Mouse (Mus musculus) thymus, postnatal 4 days (tissue): Measurements from ENCODE around the gene Drg2.
"Not testable (repeated sequence)": the region's sequence is repeated elsewhere in the genome, so short reads cannot be mapped to it uniquely, and the experiment has no call there.

Source experiments
- DNase-seq: peaks from one replicate; pipeline ENCODE4 v3.0.0; 2021

The Drg2 gene

DNA sequence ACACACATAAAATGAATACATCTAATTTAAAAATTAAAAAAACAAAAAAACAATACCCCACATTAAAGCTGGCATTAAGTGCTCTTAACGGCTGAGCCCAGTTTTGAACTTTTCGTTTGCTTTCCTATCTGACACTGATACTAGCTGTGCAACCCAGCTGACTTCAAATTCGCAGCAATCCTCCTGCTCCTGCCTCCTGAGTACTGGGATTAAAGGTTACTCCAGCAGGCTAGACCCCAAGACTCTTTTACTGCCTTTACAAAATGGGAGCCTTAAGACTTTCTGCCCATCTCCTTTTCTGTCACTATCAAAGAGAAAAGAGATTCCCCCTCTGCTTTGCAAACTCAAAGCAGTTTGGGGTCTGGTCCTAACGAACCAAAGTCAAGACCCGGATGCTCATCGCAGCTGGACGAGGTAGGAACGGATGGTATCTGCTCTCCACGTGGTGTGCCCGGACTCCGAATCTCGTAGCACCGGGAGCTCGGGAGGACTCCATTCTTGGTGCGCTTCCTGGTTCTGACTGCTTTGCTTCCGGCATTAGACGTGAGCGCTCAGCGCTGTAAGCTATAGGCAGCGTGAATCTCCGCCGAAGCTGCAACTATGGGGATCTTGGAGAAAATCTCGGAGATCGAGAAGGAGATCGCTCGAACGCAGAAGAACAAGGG is at the start of gene Drg2:
Drg2 (plus strand) TSS at position 512 of the 665 bp plus-strand sequence.
- DNase-seq, result peak; percentile 92

DNA sequence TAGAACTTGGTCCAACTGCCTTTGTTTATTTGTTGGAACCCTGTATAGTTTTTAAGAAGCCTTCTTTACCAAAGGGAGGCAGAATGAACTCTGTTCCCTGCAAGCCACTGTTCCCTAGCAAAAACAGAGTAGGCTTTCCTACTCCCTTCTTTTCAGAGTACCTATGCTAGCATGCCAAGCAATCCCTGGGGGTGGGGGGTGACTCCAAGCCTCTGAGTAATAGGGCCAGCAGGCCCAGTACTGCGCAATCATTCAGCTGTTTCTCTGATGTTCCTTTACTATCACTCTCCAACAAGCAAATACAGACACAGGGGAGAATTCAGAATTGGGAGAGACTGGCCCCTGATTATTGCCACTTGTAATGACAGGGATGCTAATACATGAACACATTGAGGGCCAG is 47.8 kb upstream of the Drg2 start:
- no peak for DNase-seq

DNA sequence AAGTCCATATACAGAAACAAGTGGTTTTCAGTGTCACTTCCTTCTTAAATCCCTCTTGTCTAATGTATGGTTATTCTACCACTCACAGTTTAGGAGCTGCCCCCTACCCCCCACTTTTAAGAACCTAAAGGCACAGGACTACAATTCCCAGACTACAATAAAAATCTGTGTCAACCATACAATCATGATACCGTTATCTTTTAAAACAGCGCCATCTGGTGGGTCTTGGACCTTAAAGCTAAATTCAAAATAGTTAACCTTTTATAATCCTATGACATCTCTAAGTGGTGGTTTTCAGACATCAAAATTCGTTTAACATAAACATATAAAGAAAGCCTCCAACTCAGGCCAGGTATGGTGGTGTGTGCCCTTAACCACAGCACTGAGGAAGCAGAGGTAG is 42.2 kb upstream of the Drg2 start:
- DNase-seq, result peak; percentile 82

DNA sequence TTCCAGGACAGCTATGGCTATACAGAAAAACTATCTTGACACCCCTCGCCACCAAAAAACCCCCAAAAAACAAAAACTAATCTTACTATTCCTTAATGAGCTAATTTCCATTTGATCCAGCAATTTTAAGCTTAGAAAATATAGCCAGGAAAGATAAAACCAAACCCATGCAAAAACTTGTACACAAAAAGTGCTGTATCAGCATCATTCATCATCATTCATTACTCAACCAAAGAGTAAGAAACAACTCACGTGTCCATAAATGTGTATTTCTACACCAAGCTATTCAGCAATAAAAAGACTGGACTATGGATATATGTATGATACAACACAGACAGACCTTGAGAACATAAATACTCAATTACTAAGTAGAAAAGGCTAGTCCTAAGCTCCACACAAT is 41.5 kb upstream of the Drg2 start:
- no peak for DNase-seq

DNA sequence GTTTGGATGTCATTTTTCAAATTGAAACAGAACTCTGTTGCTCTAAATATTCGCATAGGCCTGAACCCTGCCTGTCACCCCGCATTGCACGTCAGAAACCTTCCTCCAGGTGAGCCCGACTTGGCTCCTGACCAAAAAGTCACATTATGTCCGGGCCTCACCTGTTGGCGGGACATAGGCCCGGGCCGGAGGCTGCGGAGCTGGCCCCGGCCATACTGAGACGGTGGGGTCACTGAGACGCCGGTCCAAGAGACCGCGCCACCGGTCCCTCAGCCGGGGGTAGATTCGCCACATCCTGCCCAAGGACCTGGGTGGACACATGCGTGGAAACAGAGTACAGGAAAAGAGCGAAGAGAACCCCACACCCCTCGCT is 37.8 kb upstream of the Drg2 start:
- no peak for DNase-seq

DNA sequence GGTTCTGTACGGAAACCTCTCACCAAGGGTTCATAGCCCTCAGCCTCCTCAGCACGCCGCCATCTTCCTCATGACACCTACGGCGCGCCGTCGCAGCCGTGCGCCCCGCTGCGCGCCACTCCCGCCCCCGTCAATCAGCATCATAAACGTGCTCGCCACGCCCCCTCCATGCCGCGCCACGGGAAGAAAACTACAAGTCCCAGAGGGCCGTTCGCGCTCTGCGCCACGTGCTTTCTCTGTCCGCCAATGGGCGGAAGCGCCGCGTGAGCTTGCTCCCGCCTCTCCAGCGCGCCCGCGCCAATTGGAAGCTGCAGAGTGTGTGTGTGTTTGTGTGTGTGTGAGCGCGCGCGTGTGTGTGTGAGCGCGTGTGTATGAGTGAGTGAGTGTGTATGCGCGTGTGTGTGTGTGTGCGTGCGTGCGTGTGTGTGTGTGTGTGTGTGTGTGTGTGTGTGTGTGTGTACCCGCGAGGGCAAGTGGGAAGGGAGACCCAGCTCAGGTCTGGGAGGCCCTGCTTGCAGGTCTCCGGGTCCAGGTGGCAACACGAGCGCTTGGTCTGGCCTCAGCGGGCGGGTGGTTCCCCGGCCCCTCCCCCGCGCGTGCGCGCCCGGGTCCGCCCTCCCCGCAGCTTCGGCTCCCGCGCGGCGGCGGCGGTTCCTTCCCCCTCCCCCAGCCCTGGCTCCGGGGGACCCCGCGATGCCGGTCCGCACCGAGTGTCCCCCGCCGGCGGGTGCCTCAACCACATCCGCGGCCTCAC is 37.3 kb upstream of the Drg2 start, which contains the start of gene Gid4:
Gid4 (plus strand) TSS at position 183 of the 754 bp plus-strand sequence.
- peak; percentile 99 for DNase-seq

DNA sequence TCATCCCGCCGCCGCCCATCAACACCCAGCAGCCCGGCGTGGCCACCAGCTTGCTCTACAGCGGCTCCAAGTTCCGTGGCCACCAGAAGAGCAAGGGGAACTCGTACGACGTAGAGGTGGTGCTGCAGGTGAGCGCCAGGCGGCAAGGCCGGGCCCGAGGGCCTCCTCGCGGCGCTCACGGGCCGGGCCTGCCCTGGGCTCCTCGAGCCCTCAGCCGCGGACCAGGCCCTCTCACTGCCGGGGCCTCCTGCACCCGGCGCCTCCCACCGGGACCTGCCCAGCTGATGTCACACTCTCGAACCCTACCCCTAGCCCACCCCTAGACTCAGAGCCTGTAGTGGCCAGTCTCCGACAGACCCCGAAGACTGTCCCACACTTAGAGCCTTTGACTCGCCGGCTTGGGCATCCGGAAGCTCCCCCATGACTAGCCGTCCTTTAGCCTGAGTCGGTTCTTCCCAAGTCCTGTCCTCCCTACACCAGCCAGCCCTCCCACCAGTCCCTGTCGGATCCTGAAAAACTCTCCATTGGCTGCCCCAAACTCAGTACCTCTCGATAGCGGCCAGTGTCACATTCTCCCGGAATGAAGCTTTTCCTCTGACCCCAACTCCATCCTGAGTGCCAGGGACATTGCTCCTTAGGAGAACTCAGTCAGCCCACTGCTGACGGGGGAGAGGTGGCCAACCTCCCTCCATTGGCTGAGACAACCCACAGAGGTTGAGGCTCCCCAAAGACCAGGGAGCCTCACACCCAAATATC is 36.5 kb upstream of the Drg2 start, which contains the start of gene Atpaf2:
Atpaf2 (minus strand) TSS at position 741 of the 756 bp plus-strand sequence.
- DNase-seq, result peak; percentile 46

DNA sequence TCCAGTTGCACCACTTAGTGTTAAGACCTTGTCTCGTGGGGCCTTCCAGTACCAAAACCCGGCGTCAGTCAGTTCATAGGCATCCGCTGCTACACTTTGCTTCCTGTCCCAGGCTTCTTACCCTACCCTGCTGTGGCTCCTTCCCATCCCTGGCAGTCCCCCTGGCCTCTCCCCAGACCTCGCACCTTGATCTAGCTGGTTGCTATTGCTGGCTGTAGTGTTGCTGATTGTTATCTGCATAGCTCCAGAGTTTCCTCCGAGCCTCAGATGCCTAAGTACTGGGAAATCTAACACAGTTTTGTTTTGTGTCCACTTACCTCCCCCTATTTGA is 36.0 kb upstream of the Drg2 start:
- no peak for DNase-seq

DNA sequence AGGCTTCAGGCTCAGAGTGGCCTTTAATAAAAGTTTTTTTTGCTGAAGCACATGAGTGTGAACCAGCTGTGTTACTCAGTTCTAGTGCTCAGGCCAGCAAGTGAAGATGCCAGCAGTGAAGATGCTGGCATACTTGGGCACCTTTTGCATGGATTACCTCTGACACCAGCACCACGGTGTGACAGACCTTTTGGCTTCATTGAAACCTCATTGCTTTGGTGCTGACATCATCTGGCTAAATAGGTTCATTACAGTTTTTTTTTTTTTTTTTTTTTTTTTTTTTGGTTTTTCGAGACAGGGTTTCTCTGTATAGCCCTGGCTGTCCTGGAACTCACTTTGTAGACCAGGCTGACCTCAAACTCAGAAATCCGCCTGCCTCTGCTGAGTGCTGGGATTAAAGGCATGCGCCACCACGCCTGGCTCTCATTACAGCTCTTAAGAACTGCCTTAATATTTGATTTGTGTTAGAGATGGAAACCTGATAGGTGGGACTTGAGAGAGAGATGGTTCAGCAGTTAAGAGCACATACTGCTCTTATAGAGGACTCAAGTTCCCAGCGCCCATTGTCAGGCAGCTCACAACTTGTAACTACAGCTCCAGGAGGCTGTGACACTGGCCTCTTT is 32.2 kb upstream of the Drg2 start:
- DNase-seq, result no peak

DNA sequence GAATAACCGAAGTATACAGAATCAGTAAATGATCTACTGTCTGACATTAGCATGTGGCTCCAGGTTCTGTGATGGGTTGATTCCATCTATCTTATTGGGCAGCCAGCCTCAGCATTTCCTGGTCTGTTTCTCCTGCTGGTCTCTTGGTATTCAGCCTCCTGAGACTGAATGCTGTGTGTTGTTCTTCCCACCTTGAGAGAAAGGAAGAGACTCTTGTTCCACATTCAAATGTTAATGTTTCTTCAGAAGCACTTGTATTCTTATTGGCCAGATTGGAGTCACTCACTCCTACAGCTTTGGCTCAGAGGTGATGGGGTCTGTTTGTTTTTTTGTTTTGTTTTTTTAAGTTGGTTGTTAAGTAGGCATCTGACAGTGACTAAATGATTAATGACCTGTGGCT is 31.4 kb upstream of the Drg2 start:
- DNase-seq, result no peak

DNA sequence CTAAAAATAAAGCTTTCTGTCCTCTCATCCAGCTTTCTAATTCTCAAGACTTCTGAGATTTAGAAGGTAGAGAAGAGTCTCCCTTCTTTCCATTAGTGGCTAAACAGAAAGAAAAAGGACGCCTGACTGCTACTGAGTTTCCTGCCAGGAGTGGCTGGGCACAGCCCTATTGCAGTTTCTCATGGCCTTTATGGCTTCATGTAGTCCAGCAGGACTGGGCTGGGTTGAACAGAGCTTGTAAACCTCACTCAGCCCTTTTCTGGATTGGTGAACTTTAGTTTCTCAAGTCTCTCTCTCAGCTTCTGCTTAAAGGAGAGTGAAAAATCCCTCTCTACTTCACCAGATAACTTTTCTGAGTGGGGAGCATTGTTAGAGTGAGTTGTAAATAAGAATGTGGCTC is 28.0 kb upstream of the Drg2 start:
- no peak for DNase-seq

DNA sequence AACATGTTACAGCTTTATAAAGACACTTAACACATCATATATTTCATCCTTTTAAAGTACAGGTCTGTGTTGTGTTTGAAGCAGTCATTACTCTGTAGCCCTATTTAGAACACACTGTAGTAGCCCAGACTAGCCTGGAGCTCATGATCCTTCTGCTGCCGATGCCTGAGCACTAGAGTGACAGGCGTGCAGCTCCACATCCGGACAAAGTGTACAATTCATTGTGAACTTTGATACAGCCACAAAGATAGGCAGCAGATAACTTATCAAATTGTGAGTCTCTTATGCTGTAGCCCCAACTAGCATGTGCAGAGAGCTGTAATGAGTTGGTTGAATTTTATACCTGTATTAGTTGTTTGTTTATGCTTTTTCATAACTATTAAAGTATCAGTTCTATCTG is 26.8 kb upstream of the Drg2 start:
- DNase-seq, result no peak

DNA sequence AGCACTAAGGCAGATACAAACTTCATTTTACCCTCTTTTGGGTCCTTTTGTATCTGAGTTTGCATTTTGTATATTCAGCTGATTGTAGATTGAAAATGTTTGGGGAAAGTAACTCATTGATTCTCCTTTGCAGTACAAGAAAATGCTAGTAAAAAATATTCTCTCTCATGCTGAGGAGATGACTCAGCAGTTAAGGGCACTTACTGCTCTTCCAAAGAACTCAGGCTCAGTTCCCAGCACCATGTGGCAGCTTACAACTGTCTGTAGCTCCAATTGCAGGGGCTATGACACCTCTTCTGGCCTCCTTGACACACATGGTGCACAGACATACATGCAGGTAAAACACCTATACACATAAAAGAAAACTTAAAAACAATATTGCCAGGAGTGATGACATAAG is 20.9 kb upstream of the Drg2 start:
- no peak for DNase-seq

DNA sequence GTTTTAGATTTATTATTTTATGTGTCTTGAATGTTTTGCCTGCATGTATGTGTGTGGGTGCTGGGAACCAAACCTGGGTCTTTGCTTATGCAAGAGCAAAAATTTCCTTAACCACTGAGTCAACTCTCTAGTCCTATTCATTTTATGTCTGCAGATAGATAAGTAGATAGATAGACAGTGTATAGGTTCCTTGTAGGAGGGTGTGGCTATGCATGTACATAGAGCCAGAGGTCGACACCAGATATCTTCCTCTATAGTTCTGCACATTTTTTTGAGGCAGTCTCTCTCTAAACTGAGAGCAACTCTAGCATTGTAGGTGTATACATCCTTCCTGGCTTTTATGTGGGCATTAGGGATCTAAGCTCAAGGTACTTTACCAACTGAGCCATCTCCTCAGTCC is 19.3 kb upstream of the Drg2 start:
- DNase-seq, result no peak

DNA sequence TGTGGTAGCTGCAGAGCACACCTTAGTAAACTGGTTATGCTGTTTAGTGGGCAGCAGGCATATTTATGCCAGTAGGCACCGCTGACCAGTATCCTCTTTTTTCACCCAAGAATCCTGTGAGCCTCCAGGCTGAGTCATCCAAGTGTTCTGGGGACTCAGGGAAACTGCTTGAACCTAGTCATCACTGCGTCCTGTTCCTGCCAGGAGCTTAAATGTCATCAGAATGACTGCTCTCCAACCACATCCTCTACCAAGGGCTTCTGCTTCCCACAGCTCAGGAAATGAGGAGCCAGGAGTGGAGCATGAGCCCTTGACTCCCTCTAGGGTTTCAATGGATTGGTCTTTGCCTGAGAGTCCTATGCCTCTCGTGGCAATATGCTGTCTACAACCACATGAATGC is 17.8 kb upstream of the Drg2 start:
- DNase-seq, result no peak

DNA sequence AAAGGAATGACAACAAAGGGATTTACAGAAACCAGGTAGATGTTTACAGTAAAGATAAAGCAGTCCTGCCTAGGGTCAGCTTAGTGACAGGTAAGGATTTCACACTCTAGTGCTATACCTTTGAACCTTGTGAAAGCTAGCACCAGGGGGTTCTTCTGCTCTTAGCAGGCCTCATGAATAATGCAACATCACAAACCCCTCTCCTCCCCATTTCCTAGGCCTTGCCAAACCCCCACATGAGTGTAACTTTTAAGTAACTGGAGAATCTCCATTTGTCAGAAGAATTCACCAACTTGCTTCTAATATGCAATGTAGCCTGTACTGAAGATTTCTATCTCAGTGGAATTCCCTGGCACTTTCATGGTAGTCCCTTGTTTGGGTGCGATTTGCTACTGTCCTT is 14.8 kb upstream of the Drg2 start:
- DNase-seq, result not testable (repeated sequence)

DNA sequence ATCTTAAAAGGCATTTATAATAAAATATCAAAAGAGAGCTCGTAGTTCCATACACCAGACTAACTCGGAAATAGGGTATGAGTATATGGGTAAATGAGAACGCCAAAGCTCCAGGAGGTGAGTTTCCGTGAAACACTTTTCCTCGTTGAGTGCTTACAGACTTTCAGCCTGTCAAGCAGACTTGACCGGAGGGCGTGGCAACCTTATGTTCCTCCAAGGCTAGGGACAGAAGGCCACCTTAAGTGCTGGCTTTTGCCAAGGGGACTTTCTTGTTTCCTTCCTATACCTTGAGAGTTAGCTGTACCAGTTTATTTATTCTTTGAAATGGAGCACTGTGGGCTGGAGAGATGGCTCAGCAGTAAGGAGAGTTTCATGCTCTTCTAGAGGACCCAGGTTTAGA is 14.2 kb upstream of the Drg2 start:
- no peak for DNase-seq

DNA sequence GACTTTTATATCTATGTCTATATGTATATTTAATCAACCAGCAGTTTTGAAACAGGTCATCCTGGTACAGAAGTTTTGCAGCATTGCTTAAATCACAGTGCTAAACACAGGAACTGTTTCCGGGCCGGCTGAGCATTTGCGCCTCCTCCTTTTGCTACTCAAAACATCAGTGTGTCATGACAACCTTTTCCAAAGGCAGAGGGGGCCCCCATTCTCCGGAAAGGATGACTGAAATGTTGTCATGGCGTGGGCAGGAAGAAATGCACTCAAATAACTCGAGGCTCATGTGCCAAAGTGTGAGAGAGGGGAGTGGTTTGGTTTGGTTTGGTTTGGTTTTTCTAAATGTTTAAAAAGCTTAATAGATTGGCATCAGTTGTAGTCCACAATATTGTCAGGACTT is 11.5 kb upstream of the Drg2 start:
- no peak for DNase-seq

DNA sequence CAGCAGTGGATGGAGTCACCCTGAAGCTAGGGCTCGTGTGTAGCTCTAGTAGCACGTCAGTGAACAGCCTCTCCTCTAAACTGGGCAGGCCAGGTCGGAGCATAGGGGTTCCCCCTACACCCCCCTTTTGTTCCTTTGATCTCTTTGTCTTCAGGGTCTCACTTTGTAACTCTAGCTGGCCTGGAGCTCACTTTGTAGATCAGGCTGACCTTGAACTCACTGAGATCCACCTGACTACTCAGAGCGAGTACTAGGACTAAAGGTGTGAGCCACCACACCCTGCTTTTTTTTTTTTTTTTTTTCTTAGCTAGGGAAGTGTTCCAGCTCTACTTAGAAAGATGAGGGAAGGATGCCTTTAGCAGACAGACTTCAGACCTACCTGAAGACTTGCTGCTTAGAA is 10.4 kb upstream of the Drg2 start:
- no peak for DNase-seq

DNA sequence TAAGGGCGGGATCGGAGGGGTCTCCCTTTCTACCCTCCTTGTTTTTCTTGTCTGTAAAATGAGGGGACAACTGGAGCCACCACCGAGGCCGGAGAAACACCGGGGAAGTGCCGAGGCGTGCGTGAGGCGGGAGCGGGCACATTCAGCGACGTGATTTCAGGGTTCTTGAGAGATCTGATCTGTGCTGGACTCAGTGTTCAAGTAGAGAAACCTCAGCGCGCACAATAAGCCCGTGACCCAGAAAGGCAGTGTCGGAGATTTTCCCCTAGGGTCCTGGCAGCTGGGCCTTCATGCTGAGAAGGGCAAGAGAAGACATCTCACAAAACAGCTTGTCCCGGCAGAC is 325 bp downstream of the Drg2 start:
- DNase-seq, result no peak

DNA sequence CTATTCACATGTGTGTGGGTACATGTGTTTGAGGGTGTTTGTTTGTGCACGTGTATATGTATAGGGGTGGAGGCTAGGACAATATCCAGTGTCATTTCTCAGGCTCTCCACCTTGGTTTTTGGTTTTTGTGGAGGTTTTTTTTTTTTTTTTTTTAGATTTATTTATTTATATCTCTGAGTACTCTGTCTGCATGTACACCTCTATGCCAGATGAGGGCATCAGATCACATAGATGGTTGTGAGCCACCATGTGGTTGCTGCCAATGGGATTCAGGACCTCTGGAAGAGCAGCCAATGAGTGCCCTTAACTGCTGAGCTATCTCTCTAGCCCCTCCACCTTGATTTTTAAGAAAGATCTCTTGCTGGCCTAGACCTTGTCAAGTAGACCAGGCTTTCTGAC is 3.6 kb downstream of the Drg2 start:
- no peak for DNase-seq

DNA sequence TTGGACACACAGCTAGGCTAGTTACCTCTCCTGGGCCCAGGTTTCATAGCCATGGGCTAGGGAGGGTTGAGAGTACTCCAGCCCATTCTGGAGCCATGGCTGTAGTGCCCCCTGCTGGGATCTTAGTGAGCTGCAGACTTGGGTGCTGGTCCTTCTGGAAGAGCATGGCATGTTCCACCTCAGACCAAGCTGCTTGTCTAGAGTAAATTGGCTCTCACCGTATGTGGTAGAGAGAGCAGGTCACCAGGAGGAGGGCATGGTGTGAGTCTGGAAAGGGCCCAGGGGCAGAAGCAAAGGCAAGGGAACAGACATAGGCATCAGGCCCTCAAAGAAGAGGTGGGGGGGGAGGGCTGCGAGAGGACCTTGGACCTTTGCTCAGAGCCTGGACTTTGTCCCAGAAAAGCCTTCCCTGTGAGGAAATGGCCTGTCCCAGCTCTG is 11.6 kb downstream of the Drg2 start:
- peak; percentile 72 for DNase-seq

DNA sequence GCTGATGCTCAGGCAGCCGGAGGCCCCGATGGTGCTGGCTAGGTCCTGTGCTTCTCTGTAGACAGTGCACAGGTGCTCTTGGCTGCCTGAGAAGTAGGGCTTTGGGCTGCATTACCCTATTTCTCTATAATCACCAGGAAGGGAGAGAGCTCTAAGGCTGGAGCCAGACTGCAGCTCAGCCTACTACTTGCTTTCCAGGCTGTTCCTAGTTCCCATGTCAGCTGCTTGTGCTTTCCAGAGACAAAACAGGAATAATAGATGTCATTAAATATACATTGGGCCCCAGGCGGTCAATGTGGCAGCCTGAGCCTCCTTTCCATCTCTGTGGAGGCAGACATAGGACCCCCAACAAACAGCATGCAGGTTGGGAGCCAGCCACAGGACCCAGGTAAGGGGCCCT is 14.6 kb downstream of the Drg2 start, which contains the start of gene Myo15:
Myo15 (plus strand) TSS at position 301 of the 400 bp plus-strand sequence.
- DNase-seq, result no peak

DNA sequence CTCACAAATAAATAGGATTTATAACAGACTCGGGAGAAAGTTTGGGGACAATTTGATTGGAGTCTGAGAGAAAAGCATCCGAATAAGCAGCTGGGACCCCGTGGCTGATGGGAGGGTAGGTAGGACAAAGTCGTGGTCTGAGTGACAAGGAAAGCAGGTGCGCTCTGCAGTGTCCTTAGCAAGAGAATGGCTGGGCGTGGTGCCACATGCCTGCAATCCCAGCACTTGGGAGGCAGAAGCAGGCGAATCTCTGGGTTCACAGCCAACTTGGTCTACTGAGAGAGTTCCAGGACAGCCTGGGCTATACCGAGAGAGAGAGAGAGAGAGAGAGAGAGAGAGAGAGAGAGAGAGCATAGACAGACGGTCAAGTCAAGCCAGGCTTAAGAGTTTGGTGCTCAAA is 16.4 kb downstream of the Drg2 start:
- DNase-seq, result no peak
